Mouse (Mus musculus): ENCODE measurements around the gene Snd1.

DNA sequence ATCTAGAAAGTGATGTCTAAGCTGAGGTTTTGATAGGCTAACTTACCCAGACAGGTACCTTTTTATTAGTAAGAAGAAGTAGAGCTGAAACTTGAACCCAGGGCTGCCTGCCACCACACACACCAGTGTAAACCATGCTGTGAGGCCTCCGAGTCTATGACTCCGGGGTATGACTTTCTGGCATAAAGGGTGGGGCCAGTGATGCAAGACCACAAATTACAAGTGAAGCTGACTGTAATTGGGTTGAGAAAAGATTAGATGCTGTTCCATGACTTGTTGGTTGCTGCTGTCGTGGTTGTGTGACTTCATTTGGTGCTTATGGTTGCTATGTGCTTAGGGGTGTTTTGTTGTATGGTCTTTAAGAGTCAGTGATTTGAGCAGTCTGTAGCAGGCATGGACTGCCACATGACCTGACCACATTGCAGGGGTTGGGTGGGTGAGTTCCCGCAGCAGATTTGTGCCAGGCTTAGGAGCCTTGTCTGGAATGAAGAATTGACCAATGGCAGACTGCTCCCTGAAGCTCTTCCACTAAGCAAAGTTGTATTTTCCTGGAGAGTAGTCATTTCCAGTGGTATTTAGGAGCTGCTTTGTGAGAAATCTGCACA is 7.9 kb downstream of the Snd1 start:
- TF ChIP-seq CTCF (conservative IDR thresholded peaks at IDR 0.05; ENCODE audit: low read length) (no peak), NANOG (IDR thresholded peaks at IDR 0.05; ENCODE audit: borderline replicate concordance, low read length) (no peak), POU5F1 (IDR thresholded peaks at IDR 0.05; ENCODE audit: borderline replicate concordance, low read length) (no peak)

Data from E14TG2a.4 (cell line).